Mouse (Mus musculus): ENCODE measurements around the gene Lmo7.
A peak's percentile ranks its signal among the peaks of the same experiment; 100 is the strongest.

The Lmo7 gene

GRCm38 (mm10) chr14:101780016-101780415, 50.3 kb downstream of the Lmo7 start:
- no peak for DNase-seq (ENCODE audit: low spot score in 2 of 2)

- no peak for DNase-seq (ENCODE audit: low spot score in 2 of 2)
Observed at GRCm38 (mm10) chr14:101781219-101781618, 51.5 kb downstream of the Lmo7 start.

GRCm38 (mm10) chr14:101781943-101782510, 52.3 kb downstream of the Lmo7 start:
- peak in 1 of 2 experiments; percentile 30 for DNase-seq (ENCODE audit: low spot score in 2 of 2)

GRCm38 (mm10) chr14:101784315-101784945, 54.7 kb downstream of the Lmo7 start:
- no peak for DNase-seq (ENCODE audit: low spot score in 2 of 2)

- DNase-seq (ENCODE audit: low spot score in 2 of 2): no peak
Observed at GRCm38 (mm10) chr14:101787903-101788302, 58.1 kb downstream of the Lmo7 start.

GRCm38 (mm10) chr14:101788475-101788874, 58.7 kb downstream of the Lmo7 start:
- DNase-seq (ENCODE audit: low spot score in 2 of 2): no peak

- no peak for DNase-seq (ENCODE audit: low spot score in 2 of 2)
Observed at GRCm38 (mm10) chr14:101794553-101795177, 64.9 kb downstream of the Lmo7 start.

- DNase-seq (ENCODE audit: low spot score in 2 of 2): no peak
Observed at GRCm38 (mm10) chr14:101797930-101798500, 68.3 kb downstream of the Lmo7 start.

- DNase-seq (ENCODE audit: low spot score in 2 of 2): no peak
Observed at GRCm38 (mm10) chr14:101798766-101799165, 69.0 kb downstream of the Lmo7 start.

GRCm38 (mm10) chr14:101801674-101802073, 71.9 kb downstream of the Lmo7 start:
- no peak for DNase-seq (ENCODE audit: low spot score in 2 of 2)

GRCm38 (mm10) chr14:101804119-101804518, 74.4 kb downstream of the Lmo7 start:
- DNase-seq (ENCODE audit: low spot score in 2 of 2): no peak

GRCm38 (mm10) chr14:101804562-101805327, 75.0 kb downstream of the Lmo7 start:
- no peak for DNase-seq (ENCODE audit: low spot score in 2 of 2)

- DNase-seq (ENCODE audit: low spot score in 2 of 2): no peak
Observed at GRCm38 (mm10) chr14:101805328-101805697, 75.6 kb downstream of the Lmo7 start.

GRCm38 (mm10) chr14:101806058-101806457, 76.3 kb downstream of the Lmo7 start:
- DNase-seq (ENCODE audit: low spot score in 2 of 2): no peak

- no peak for DNase-seq (ENCODE audit: low spot score in 2 of 2)
Observed at GRCm38 (mm10) chr14:101806607-101807006, 76.8 kb downstream of the Lmo7 start.

GRCm38 (mm10) chr14:101816450-101816849, 86.7 kb downstream of the Lmo7 start:
- no peak for DNase-seq (ENCODE audit: low spot score in 2 of 2)

GRCm38 (mm10) chr14:101822390-101822789, 92.6 kb downstream of the Lmo7 start:
- no peak for DNase-seq (ENCODE audit: low spot score in 2 of 2)

GRCm38 (mm10) chr14:101822871-101823270, 93.1 kb downstream of the Lmo7 start:
- no peak for DNase-seq (ENCODE audit: low spot score in 2 of 2)

GRCm38 (mm10) chr14:101829676-101830075, 99.9 kb downstream of the Lmo7 start:
- DNase-seq (ENCODE audit: low spot score in 2 of 2): no peak

- no peak for DNase-seq (ENCODE audit: low spot score in 2 of 2)
Observed at GRCm38 (mm10) chr14:101830116-101830515, 100.4 kb downstream of the Lmo7 start.

GRCm38 (mm10) chr14:101834109-101834508, 104.4 kb downstream of the Lmo7 start:
- DNase-seq (ENCODE audit: low spot score in 2 of 2): no peak

- DNase-seq (ENCODE audit: low spot score in 2 of 2): no peak
Observed at GRCm38 (mm10) chr14:101836401-101836800, 106.6 kb downstream of the Lmo7 start.

Measured in frontal cortex, postnatal 25 days (tissue).